Mouse (Mus musculus) urinary bladder, postnatal 10 days (tissue): ENCODE data around the gene Trip11.

ENCODE experiments used
- DNase-seq: peaks from one replicate; pipeline ENCODE4 v3.0.0; 2022; ENCODE audit warnings: low spot score

The Trip11 gene

DNA sequence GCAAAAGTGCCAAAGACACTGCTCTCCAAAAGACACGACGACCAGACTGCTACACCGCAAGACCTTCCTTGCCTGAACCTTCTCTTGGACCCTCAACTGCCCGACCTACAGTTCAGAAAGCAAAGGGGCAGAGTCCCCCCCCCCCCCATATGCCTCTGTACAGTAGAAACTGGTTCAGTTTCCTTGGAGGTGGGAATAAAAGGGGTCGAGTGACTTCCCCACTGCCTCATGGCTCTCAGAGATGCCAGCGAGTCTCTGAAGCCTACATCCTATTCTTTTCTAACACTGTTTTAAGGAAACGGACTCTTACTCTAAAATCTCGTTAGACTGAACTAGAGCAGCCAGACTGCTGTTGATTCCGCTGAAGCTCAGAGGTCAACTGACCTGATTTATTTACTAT lies 93.5 kb downstream of the Trip11 start:
- DNase-seq = no peak

DNA sequence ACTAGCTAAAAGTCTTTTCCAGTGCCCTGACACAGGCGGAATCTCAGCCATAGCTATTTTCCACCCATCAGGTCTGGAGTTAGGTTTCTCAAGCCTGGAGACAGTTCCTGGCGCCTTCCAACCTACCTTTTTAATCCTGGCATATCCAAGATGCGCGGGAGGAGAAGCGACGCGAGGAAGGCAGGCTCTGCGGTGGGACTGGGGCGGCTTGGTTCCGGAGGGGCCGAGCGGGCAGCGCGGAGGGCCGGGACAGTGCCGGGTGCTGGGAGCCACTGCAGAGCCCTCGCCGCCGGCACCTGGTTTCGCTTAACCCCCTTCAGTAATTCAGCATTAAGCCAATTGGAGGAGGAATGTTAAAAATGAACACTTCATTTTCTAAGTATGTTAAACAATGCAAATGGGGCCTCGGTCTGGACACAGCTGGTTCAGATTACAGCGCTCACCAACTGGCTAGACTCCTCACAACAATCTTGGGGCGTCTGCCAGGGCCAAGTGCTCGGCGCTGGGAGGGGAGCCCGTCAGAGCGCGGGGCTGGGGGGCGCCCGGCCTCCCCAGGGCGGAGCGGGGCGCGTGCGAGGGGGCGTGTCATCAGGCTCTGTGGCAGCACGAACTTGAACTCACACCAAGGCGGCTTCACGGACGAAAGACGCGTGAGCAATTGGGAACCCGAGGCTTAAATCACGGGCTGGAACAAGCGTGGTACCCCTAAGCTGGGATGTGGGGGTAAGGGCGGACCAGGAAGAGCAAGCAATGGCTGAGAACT lies 94.3 kb downstream of the Trip11 start, which contains the start of gene Fbln5:
Gene Fbln5 (minus strand): TSS at position 448 of the 763 bp plus-strand sequence.
- DNase-seq = no peak

DNA sequence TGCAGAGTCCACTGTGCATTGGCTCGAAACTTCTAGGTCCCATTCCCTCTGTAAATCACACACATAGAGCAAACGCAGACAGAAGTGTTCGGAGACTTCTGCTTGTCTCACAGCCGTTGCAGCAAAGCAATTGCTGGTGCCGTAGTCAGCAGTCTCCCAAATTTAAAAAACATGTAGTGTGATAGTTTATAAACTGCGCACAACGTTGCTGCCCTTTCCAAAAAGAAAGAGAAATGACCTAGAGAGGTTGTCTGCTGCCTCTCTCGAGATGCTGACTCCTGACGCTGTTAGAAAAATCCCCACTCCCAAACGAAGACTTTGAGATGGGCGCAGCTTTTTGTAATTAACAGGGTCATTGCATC lies 94.8 kb downstream of the Trip11 start:
- DNase-seq = no peak

DNA sequence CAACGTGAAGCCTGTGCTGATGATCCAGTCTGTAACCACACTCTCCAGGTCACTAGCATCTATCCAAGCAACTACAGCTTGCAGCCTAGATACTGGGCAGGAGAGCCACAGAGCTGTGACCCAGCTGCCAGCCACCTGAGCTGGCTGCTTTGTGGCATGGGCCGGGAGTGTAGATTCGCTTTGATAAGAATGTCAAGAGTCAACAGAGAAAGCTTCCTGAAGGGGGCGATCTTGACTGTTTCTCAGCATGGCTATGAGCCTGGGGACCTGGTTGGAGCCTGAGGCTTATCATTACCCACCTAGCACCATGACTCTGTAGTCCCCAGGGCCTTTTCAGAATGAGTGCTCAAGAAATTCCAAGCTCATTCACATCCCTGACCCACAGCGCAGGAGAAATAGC lies 96.3 kb downstream of the Trip11 start:
- no peak for DNase-seq

GRCm38 (mm10) chr12:101815796-101816195 lies 97.3 kb downstream of the Trip11 start:
- no peak for DNase-seq

DNA sequence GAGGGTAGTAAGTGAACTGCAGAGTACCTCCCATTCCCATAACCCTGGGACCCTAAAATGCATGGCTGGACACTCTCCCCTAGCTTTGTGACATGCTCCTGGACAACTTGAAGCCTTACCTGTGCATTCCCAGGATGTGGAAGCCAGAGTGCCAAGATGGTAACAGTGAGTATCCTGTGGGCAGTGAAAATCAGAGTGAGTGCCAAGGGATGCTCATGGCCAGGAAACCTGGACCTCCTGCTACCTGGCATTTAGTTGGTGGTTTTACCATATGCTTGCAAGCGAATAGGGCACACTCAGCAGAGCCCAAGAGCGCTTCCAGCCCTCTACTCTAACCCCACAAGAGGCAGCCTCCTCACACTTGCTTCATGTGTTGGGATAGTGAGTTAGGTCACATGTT lies 98.6 kb downstream of the Trip11 start:
- no peak for DNase-seq

DNA sequence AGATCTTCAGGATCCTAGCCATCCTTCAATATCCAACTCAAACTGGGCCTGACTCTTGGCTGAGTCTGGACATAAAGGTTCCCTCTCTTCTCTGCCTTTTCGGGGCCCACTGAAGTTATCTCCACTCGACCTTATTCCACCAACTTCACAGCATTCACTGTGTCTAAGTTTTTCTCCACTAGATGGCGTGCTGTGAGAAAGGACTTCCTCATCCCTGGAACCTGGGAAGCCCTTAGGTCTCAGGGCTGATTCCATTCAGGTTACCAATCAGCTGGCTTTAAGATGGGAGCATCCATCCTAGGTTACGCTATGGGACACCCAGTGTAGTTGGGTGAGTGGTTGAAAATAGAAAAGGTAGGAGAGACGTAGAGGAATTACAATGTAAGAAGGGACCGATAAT lies 101.9 kb downstream of the Trip11 start:
- no peak for DNase-seq

GRCm38 (mm10) chr12:101810515-101810914 lies 102.6 kb downstream of the Trip11 start:
- DNase-seq = no peak

DNA sequence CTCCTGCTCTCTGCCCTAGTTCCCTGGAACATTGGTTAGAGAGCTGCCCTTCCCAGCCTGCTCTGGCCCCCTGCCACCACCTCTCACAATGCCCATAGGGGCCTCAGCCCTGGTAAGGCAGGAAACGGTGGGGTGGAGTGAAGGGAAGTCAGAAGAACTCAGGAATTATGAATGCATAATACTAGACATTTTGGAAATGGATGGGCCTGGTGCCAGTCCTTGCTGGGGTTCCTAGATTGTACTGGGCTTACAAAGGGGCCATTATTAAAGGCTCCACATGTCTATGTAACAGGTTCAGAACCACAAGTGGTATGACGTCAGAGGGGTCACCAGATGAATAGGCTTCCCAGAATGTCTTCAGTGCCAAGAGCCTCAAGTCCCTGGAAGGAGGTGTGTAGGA lies 105.7 kb downstream of the Trip11 start:
- DNase-seq = no peak

GRCm38 (mm10) chr12:101802445-101802844 lies 110.6 kb downstream of the Trip11 start:
- DNase-seq = no peak

GRCm38 (mm10) chr12:101801744-101802143 lies 111.3 kb downstream of the Trip11 start:
- no peak for DNase-seq

GRCm38 (mm10) chr12:101801051-101801450 lies 112.0 kb downstream of the Trip11 start:
- no peak for DNase-seq

DNA sequence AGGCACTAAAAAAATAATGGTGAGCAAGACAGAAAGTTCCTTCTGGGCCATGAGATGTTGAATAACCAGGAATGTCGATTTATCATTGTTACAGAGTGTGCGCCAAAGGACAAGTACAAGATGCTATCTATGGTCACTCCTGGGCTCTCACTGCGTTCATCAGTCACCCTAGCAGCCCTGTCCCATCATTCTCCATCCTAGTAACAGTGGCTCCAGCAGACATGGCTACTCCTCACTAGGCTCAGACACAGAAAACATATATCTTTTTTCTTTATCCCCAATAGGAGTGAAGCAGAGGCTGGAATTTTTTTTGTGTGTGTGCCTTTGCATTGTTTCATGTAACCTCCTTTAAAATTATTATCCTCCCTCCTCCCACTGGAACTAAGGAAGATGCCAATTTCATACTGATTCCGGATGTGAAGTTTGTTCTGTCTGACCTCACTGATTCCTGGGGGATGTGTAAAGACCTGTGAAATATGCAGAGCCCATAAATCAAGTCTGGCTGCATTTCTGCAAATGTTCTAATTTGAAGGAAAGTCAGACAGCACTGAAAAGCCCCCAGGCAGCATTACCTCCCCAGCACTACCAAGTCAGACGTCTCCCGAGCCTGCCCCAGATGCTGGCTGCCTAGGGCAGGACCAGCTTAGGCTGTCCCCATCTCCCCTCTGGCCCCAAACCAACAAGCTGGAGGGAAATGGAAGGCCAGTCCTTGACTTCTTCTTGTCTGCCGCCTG lies 114.7 kb downstream of the Trip11 start:
- no peak for DNase-seq

DNA sequence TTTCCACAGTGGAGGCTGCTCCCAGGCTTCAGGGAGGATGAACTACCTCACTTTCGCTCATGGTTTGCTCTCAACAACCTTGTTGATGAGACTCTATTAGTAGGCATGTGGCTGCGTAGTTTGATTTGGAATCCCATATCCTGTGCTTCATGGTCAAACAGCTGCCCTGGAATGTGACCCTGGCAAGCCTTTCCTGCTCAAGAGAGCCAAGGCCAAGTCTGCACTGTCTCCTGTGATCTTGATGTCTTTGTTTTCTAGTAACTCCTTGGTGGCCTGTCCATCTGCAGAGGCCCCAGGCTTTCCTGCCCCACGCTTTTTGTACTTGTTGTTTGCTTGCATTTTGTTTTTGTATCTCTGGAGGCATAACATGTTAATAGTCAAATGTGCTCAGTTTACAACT lies 118.6 kb downstream of the Trip11 start:
- no peak for DNase-seq

DNA sequence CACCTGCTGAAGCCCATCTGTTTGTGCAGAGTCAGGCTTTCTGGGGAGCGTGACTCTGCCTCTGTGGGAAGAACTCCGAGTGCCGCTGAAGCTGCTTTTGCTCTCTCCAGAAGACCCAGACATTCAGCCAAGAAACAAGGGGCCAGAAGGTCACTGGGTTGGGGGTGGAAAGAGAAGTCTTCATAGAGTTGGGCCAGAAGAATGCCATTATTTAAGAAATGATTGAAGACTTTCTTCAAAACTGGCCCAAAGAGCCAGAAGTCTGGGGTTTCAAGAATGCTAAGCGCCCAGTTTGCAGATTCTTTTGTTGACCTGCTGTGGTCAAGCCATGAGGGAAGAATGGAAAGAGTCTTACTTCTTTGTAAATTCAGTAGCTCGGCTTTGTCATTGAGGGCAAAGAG lies 119.8 kb downstream of the Trip11 start:
- DNase-seq = no peak

DNA sequence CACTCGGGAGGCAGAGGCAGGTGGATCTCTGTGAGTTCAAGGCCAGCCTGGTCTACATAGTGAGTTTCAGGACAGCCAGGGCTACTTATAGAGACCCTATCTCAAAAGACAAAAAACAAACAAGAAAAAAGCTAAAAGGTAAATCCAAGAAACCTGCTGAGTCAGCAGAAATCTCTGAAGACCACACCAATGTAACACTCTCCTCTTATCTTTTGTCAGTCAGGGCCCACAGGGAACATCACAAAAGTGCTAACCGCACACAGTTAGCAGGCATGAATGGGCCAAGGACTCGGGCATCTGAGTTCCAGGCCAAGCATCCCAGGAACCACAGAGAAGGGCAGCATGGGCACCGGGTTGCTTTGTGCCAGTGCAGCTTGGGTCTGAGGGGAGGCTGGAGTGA lies 120.4 kb downstream of the Trip11 start:
- no peak for DNase-seq

- no peak for DNase-seq
Observed at GRCm38 (mm10) chr12:101789767-101790166, 123.3 kb downstream of the Trip11 start.

GRCm38 (mm10) chr12:101789250-101789649 lies 123.8 kb downstream of the Trip11 start:
- DNase-seq = no peak
